Mouse (Mus musculus) C2C12 (cell line): ENCODE results near the gene Fbrs.
"Not testable (repeated sequence)": the region's sequence is repeated elsewhere in the genome, so short reads cannot be mapped to it uniquely, and the experiment has no call there.

Source experiments
- CEBPB ChIP-seq: IDR thresholded peaks from one replicate; pipeline ENCODE4 v1.6.1; 2011; ENCODE audit warnings: low read depth, mild to moderate bottlenecking, control low read depth, moderate library complexity
- CTCF ChIP-seq: IDR thresholded peaks from one replicate; pipeline ENCODE4 v1.5.1; 2011; ENCODE audit not compliant: control insufficient read depth, insufficient read depth, insufficient read length
- MAX ChIP-seq: IDR thresholded peaks from one replicate; pipeline ENCODE4 v1.6.1; 2011; ENCODE audit warnings: mild to moderate bottlenecking, control low read depth
- MYOG ChIP-seq: IDR thresholded peaks from one replicate; pipeline ENCODE4 v1.6.1; 2011; ENCODE audit not compliant: control insufficient read depth, insufficient read length; ENCODE audit errors: extremely low read depth
- USF1 ChIP-seq: IDR thresholded peaks from one replicate; pipeline ENCODE4 v1.6.1; 2011; ENCODE audit warnings: low read depth, mild to moderate bottlenecking, control low read depth, moderate library complexity

- TF ChIP-seq CTCF, MAX, USF1, MYOG, CEBPB: not testable (repeated sequence)
Observed at GRCm38 (mm10) chr7:127465670-127466069, 13.3 kb upstream of the Fbrs start.
